ENCODE assay signal across 8 mouse cellular contexts in genomic region chr5:64289202-64290060, GRCm38 (mm10).
DNase-seq lines count a peak whose midpoint lies in the region; ATAC-seq and TF ChIP-seq lines count a peak whose summit lies in the region.

No protein-coding gene starts in this region.

- H3K9me3 ChIP-seq in intestine, postnatal 0 days (ENCODE audit: control insufficient read depth) = no peaks in the 10 kb centered on the region
- H3K9me3 ChIP-seq in midbrain, embryonic 11.5 days (ENCODE audit: control insufficient read depth, low read length) = no peaks in the 10 kb centered on the region

- DNase-seq in urinary bladder, postnatal 25 days (ENCODE audit: low spot score) = peak; percentile 72
- no peak for DNase-seq in urinary bladder, adult 2 months (ENCODE audit: low spot score)
- DNase-seq in embryo, embryonic 11 days = peak; percentile 81
- DNase-seq in gastrocnemius, postnatal 4 days (ENCODE audit: low spot score in 2 of 2) = peak; percentile 74 to 88
- peak; percentile 74 to 78 for DNase-seq in left cerebral cortex, postnatal 36 days (ENCODE audit: low spot score in 2 of 2)
- DNase-seq in midbrain, embryonic 11.5 days (ENCODE audit: low spot score, missing footprints) = peak; percentile 94

- H3K27ac ChIP-seq in intestine, postnatal 0 days (ENCODE audit: low read depth, low read length) = 0 out of 2 replicates have a peak overlapping the region, but pooled peaks have one; percentile 35
- no peak overlapping the region; the same call in 1 of the 2 replicates for H3K27ac ChIP-seq in midbrain, embryonic 11.5 days (ENCODE audit: low read depth, low read length)
- H3K27ac ChIP-seq in small intestine, adult 2 months (ENCODE audit: insufficient read depth, low read depth, low read length) = peak overlapping the region; percentile 41

- ATAC-seq in intestine, postnatal 0 days = peak; percentile 32; the same call in 1 of the 2 replicates
- peak; percentile 82 for ATAC-seq in midbrain, embryonic 11.5 days (ENCODE audit: low FRiP score)

- no peak overlapping the region for H3K4me3 ChIP-seq in intestine, postnatal 0 days (ENCODE audit: low read depth, low read length)
- no peak overlapping the region for H3K4me3 ChIP-seq in midbrain, embryonic 11.5 days (ENCODE audit: low read depth, low read length)
- no peak overlapping the region for H3K4me3 ChIP-seq in small intestine, adult 2 months (ENCODE audit: low read depth, low read length)

- no peak overlapping the region for H3K9ac ChIP-seq in intestine, postnatal 0 days (ENCODE audit: low read depth, low read length)
- no peak overlapping the region for H3K9ac ChIP-seq in midbrain, embryonic 11.5 days (ENCODE audit: low read length)

- no peak for TF ChIP-seq POLR2A in small intestine, adult 2 months (IDR thresholded peaks at IDR 0.05; ENCODE audit: low read depth, low read length)

- no peak overlapping the region for H3K4me2 ChIP-seq in intestine, postnatal 0 days (replicated peaks; ENCODE audit: low read depth)
- H3K4me2 ChIP-seq in midbrain, embryonic 11.5 days = no peak overlapping the region

- H3K4me1 ChIP-seq in intestine, postnatal 0 days (replicated peaks; ENCODE audit: control insufficient read depth, insufficient read depth, low read length) = no peaks in the 10 kb centered on the region
- no peaks in the 10 kb centered on the region; the same call in 1 of the 2 replicates for H3K4me1 ChIP-seq in midbrain, embryonic 11.5 days (ENCODE audit: control insufficient read depth, insufficient read depth, low read length)
- peaks cover 2% of the 10 kb centered on the region; the same call in 1 of the 2 replicates for H3K4me1 ChIP-seq in small intestine, adult 2 months (ENCODE audit: control insufficient read depth, insufficient read depth, insufficient read length, low read length)

- peaks cover 61% of the 10 kb centered on the region for H3K36me3 ChIP-seq in intestine, postnatal 0 days (ENCODE audit: control insufficient read depth, insufficient read depth)
- H3K36me3 ChIP-seq in midbrain, embryonic 11.5 days (ENCODE audit: control insufficient read depth, insufficient read depth, low read length) = 0 out of 2 replicates have a peak, but pooled peaks cover 2% of the 10 kb centered on the region
- peaks cover 38% of the 10 kb centered on the region for H3K36me3 ChIP-seq in small intestine, adult 2 months (ENCODE audit: control insufficient read depth, insufficient read depth, low read length)

- H3K27me3 ChIP-seq in intestine, postnatal 0 days (replicated peaks; ENCODE audit: control insufficient read depth, insufficient read depth, low read length) = no peaks in the 10 kb centered on the region
- no peaks in the 10 kb centered on the region for H3K27me3 ChIP-seq in midbrain, embryonic 11.5 days (ENCODE audit: control insufficient read depth, insufficient read depth, low read length)
- no peaks in the 10 kb centered on the region for H3K27me3 ChIP-seq in small intestine, adult 2 months (ENCODE audit: control insufficient read depth, insufficient read depth, low read length)

- intact Hi-C loops in left cerebral cortex, postnatal 36 days (cut with DNase I) = loop anchor here (2.0 to 10.0 kb wide), 6 partner anchors 78 to 577 kb away; no protein-coding TSS in a partner anchor

- 45% methylated on average over 5 of the region's 5 CpGs for WGBS in intestine, postnatal 0 days
- 65% methylated on average over 5 of the region's 5 CpGs for whole genome bisulfite sequencing in midbrain, embryonic 11.5 days
- 37% methylated on average over 5 of the region's 5 CpGs for WGBS in small intestine, adult 2 months

- TF ChIP-seq CTCF in intestine, postnatal 0 days (IDR thresholded peaks at IDR 0.05; ENCODE audit: low read depth) = peak; percentile 96
- TF ChIP-seq CTCF in small intestine, adult 2 months (IDR thresholded peaks at IDR 0.05; ENCODE audit: extremely low read depth, insufficient read length, insufficient replicate concordance, low read depth, low read length) = peak; percentile 67
